Mouse (Mus musculus) erythroblast, embryonic 14.5 days (primary cell): Measurements from ENCODE around the gene Rheb.

Experiments
- GATA1 ChIP-seq: IDR thresholded peaks from 2 replicates; pipeline ENCODE4 v1.6.1; 2012; ENCODE audit warnings: low read length, inconsistent platforms, mixed read lengths
- TAL1 ChIP-seq: IDR thresholded peaks from 3 replicates; pipeline ENCODE4 v1.6.1; 2012; ENCODE audit warnings: low read length, inconsistent platforms, mixed read lengths

DNA sequence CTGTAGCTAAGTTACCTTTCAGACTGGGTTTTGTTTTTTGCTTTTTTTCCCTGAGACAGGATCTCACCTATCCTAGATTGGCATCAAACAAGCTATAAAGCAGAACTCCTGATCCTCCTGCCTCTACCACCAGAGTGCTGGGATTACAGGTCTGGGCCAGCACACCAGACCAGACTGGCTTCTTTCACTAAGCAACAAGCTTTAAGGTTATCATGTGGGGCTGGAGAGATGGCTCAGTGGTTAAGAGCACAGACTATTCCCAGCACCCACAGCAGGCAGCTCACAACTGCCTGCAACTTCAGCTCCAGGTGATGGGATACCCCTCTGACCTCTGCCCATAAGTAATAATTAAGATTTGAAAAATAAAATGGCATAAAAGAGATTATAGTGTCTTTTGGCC lies 63.1 kb downstream of the Rheb start:
- TF ChIP-seq GATA1 = no peak
- no peak for TF ChIP-seq TAL1
